Mouse (Mus musculus) ZHBTc4 (cell line): ENCODE measurements at regions not wholly inside any gene's neighbourhood (a gene's known extent, or its start where the extent isn't known, plus 50 kb on each side); places are given as distances from the start of the nearest gene placed in this dataset.
A peak's percentile ranks its signal among the peaks of the same experiment; 100 is the strongest.

Source experiments
- DNase-seq: peaks from one replicate; pipeline ENCODE4 v3.0.0-alpha.2; 2011; ENCODE audit warnings: low read depth, low spot score

GRCm38 (mm10) chr11:112886139-112886538, 104.1 kb downstream of the Sox9 start:
- DNase-seq = no peak

- no peak for DNase-seq
Measured at GRCm38 (mm10) chr11:112889760-112890159, 107.7 kb downstream of the Sox9 start.

- DNase-seq = no peak
Measured at GRCm38 (mm10) chr11:112897597-112897996, 115.6 kb downstream of the Sox9 start.

GRCm38 (mm10) chr11:112902618-112903017, 120.6 kb downstream of the Sox9 start:
- no peak for DNase-seq

GRCm38 (mm10) chr11:112910309-112910708, 128.3 kb downstream of the Sox9 start:
- DNase-seq = no peak

- DNase-seq = no peak
Measured at GRCm38 (mm10) chr11:112912875-112913274, 130.9 kb downstream of the Sox9 start.

- DNase-seq = no peak
Measured at GRCm38 (mm10) chr11:112916923-112917322, 134.9 kb downstream of the Sox9 start.

- no peak for DNase-seq
Measured at GRCm38 (mm10) chr11:112920131-112920530, 138.1 kb downstream of the Sox9 start.

- no peak for DNase-seq
Measured at GRCm38 (mm10) chr11:112924577-112924976, 142.6 kb downstream of the Sox9 start.

GRCm38 (mm10) chr11:112925140-112925539, 143.1 kb downstream of the Sox9 start:
- peak; percentile 65 for DNase-seq

GRCm38 (mm10) chr11:112926330-112927025, 144.5 kb downstream of the Sox9 start:
- DNase-seq = no peak

GRCm38 (mm10) chr11:112930186-112930808, 148.3 kb downstream of the Sox9 start:
- DNase-seq = no peak

GRCm38 (mm10) chr11:112938035-112938434, 156.0 kb downstream of the Sox9 start:
- DNase-seq = no peak

- DNase-seq = no peak
Measured at GRCm38 (mm10) chr11:112951421-112951820, 169.4 kb downstream of the Sox9 start.

GRCm38 (mm10) chr11:112952356-112952755, 170.3 kb downstream of the Sox9 start:
- DNase-seq = no peak

- DNase-seq = no peak
Measured at GRCm38 (mm10) chr11:112953491-112953890, 171.5 kb downstream of the Sox9 start.

GRCm38 (mm10) chr11:112956748-112957440, 174.9 kb downstream of the Sox9 start:
- DNase-seq = no peak

- DNase-seq = peak; percentile 95
Measured at GRCm38 (mm10) chr11:112959609-112960008, 177.6 kb downstream of the Sox9 start.

GRCm38 (mm10) chr11:112973286-112973685, 191.3 kb downstream of the Sox9 start:
- no peak for DNase-seq

- no peak for DNase-seq
Measured at GRCm38 (mm10) chr11:112974893-112975292, 192.9 kb downstream of the Sox9 start.

GRCm38 (mm10) chr11:112976914-112977785, 195.1 kb downstream of the Sox9 start:
- no peak for DNase-seq

- no peak for DNase-seq
Measured at GRCm38 (mm10) chr11:112978884-112979283, 196.9 kb downstream of the Sox9 start.
